Mouse (Mus musculus) cerebellum, postnatal 25 days (tissue): Measurements from ENCODE around the gene B3gnt6.
"Not testable (repeated sequence)": the region's sequence is repeated elsewhere in the genome, so short reads cannot be mapped to it uniquely, and the experiment has no call there.

Experiments used
- DNase-seq, 2 experiments: peaks; one replicate each; pipeline ENCODE4 v3.0.0; 2021; ENCODE audit warnings: mixed read lengths in 2 of 2

Gene B3gnt6

DNA sequence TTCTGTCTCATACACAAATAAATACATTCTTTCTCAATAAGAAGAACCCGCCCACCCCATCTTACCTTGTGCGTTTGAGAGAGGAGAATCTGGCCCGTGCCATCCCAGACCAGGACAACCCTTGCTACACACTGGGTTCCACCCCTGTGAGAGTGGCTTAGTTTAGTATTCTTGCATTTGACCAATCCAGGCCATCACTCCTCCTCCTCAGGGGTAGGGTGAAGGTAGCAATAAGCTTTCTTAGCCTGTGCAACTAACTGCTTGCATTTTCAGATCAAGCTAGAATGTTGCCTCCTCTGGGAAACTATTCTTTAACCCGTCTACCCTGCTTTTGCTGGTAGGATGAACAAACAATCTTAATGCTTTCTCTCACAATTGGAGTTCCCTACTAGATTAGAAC lies at the start of gene B3gnt6:
TSS of gene B3gnt6 (minus strand) at position 101 of the 400 bp plus-strand sequence.
- no peak for DNase-seq

- peak; percentile 94 to 97 for DNase-seq
These were observed 37.5 kb upstream of the B3gnt6 start for GRCm38 (mm10) chr7:98236686-98237359.

GRCm38 (mm10) chr7:98223796-98224195 lies 24.5 kb upstream of the B3gnt6 start:
- DNase-seq, result no peak

- no peak for DNase-seq
These were observed 17.4 kb upstream of the B3gnt6 start for GRCm38 (mm10) chr7:98216713-98217112.

DNA sequence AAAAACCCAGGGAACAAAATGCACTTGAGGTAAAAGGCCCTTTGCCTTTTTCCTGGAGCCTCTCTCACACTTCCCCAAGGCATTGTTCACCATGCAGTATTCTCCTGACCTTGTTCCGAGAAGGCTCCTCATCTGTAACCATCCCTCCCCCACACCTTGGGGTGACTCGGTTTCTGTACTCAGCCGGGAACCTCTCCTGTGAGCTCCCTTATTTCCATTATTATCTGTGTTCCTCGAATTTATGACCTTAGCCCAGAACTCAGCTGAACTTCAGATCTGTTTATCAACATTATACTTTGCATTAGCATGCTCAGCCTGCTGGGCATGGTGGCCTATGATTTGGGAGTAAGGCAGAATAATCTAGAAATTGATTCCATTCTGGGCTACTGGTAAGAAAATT lies 3.7 kb upstream of the B3gnt6 start:
- DNase-seq, result no peak

DNA sequence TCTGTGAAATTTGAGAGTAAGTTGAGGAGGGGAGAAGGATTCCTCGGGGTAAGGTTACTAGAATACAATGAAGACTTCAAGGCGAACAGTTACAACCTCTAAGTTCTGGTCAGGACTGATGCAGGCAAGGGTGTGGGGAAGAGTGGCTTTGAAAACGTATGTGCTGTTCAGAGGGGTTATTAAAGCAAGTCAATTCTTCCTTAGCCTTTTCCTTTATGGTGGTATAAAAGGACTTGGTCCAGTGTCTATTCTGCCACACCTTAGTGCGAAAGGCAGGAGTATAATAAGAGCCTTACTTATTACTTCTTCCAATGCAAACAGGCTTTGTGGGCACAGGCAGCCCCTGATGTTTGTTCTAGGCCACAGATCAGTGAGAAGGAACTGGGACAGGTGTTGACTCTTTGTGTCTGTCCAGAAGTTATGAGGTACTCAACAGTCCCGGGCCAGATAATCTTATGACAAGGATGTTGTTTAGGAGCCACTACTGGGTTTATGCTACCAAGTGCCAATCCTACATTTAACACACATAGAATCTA lies 2.3 kb upstream of the B3gnt6 start:
- no peak for DNase-seq

DNA sequence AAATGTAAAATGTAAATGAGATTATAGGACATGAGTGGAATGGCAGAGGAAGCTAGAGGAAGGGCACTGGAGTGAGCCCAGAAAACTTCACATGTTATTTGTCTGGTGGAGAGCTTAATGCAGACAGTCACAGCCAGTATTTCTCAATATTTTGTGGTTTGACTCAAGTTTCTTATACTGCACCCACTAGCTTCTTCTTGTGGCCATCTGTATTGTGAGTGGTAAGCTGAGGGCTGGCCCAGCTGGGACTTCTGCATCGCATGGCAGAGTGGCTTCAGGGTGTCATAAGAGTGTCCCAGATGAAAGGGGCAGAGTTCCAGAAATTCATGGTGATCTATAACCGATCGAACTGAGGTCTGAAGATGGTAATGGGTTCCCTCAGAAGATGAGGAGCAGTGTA lies 1.1 kb upstream of the B3gnt6 start:
- DNase-seq, result no peak

- no peak for DNase-seq
These were observed 4.0 kb downstream of the B3gnt6 start for GRCm38 (mm10) chr7:98195151-98195801.

DNA sequence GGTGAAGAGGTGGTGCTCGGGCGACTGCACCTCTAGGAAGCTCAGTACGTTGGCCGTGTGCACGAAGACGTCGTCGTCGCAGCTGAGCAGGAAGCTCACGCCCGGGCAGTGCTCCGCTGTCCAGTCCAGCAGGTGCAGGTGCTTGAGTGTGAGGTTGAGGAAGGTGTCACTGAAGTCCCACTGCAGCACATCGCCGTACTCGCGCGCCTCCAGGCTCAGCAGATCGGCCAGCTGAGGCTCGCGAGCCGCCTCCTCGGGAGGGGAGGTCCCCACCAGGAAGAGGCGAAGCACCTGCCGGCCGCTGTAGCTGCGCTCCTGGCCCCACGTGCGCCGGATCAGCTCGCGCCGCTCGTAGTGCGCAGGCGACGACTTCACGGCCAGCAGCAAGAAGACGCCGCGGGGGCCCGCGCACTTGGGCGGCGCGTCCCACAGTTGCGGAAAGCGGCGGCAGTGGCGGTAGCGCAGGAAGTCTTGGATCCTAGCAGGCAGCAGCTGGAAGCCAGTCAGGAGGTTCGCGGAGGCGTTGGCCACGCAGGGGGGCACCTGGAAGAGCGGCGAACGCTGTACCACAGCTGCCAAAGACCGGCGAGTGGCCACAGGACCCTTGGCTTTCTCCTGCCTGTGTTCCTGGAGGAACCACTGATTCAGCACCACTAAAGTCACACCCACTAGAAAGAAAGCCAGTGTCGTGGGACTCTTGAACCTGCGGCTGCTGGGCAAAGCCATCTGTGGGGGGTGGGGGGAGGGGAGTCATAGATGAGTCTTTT lies 5.1 kb downstream of the B3gnt6 start:
- DNase-seq, result peak in 1 of 2 experiments; percentile 38

DNA sequence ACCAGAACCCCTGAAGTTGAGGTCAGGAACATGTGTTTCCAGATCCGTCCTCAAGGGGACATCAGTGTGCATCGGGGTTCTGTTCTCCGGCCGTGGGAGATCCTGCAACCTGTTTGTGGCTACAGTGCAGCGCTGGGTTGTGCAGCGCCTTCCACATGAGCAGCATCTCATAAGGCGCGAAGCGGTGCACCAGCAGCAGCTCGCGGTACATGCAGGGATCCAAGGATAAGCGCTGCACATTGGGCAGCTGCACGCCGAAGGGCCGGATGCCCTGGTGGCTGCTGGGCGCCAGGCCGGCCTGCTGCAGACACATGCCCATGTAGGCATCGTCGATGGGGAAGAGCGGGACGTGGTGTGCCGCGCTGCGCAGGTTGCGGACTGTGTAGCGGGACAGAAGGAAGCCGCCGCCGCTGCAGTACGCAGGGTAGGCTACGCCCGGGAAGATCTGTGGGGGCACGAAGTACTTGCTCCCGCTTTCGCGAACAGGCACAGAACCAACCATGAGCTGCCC lies 5.7 kb downstream of the B3gnt6 start:
- peak; percentile 52 to 58 for DNase-seq

DNA sequence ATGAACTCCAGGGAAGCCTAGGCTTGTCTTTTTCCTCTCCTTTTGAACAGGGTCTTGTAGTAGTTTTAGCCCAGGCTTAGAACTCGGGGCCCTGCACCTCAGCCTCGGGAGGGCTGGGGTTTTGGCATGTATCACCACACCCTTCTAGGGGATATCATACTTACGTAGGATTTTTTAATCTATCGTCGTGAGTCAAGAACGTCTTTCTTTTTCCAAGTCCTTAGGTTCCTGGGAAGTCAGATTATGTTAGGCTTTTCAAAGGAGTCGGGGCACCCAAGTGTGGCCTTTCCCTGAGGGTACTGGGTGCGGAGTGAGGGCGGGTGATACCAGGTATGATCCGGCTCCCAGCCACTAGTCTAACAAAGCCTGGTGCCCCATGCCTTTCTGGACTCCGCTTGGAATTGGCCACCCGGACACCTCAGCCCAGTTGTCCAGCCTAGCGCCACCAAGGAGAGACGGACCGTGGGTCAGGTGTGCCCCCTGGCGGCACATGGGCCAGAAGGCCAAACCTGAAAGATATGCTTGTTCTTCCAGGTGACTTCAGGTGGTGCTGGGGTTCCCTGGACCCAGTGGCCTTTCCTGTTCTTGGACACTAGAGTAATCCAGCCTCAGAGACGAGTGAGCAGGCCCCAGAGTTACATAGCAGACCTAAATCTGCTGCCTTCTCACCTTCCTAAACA lies 7.6 kb downstream of the B3gnt6 start:
- peak in 1 of 2 experiments; percentile 48 for DNase-seq

DNA sequence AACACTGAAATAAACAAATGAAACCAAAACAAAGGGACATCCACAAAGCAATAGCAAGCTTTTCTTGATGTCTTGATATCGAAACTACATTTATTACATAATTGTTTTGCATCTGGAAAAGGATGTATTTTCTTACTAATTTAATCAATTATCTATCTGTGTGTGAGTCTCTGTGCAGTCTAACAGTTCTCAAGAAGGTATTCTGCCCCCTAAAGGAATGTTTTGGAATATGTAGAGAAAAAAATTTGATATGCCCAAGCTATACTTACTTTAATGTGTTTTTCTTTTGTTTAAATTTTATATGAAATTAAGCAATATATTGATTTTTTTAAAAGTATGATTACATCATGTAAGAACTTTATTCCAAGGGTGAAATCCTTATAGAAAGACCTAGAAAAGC lies 8.7 kb downstream of the B3gnt6 start:
- DNase-seq, result no peak

GRCm38 (mm10) chr7:98189745-98190144 lies 9.5 kb downstream of the B3gnt6 start:
- no peak for DNase-seq

GRCm38 (mm10) chr7:98188680-98189079 lies 10.6 kb downstream of the B3gnt6 start:
- no peak for DNase-seq

DNA sequence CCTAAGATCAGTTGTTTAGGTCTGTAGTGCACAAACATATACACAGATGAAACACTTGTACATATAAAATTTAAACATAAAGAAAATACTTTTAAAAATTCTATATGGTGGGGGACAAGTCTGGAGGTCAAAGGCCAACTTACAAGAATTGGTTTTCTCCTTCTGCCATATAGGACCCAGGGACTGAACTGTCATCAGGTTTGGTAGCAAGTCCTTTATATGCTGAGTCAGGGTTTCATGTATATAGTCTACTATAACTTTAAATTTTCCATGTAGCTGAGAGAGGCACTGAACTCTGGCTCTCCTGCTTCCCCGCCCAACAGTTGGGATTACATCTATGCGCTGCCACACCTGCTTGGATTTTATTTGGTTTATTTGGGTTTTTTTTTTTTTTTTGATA lies 11.0 kb downstream of the B3gnt6 start:
- no peak for DNase-seq

- not testable (repeated sequence) for DNase-seq
These were observed 11.9 kb downstream of the B3gnt6 start for GRCm38 (mm10) chr7:98187332-98187731.

- no peak for DNase-seq
These were observed 12.6 kb downstream of the B3gnt6 start for GRCm38 (mm10) chr7:98186637-98187036.

DNA sequence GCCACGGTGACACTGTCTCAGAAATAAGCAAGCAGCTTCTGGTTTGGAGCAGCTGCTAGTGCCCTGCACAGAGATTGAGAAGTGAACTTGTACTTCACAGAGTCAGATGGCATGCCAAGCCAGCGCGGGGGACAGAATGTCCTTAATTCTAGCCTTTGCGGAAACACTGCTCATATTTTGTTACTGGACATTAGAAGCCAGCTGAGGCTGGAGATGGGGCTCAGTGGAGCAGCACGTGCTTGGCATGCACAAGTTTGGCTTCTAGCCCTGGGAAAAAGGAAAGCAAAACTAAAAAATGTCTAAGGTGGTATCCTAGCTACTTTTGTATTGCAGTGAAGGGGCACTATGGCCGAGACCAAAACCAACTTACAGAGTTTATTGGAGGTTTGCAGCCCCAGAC lies 14.0 kb downstream of the B3gnt6 start:
- no peak for DNase-seq

DNA sequence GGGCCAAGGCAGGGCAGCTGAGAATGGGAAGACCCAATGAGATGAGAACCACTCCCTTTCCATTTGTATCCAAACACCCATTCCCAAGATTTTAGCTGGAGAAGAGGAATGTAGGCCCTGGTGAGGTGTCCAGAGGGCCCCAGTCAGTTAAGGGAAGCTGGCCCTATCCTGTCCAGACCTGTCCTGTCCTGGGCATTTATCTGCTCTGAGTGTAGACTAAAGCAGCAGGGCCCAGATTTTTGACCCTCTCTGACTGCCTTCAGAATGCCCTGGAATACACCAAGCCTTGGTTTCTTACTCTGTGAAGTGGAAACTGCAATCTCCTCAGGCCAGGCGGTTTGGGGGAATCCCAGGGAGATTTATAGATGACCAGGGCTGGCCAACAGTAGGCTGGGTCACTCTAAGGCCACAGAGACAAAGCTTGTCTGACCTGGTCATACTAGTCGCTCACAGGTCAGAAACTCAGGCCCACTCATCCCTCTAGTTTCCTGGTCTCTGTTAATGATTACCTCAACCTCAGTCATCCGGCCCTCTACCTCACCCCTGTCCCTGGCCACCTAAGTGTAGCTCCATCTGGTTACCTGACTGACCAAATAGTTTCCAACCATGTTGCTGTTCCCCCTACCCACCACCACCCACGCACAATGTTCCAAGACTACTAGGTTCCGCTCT lies 20.6 kb downstream of the B3gnt6 start:
- peak in 1 of 2 experiments; percentile 6 for DNase-seq

DNA sequence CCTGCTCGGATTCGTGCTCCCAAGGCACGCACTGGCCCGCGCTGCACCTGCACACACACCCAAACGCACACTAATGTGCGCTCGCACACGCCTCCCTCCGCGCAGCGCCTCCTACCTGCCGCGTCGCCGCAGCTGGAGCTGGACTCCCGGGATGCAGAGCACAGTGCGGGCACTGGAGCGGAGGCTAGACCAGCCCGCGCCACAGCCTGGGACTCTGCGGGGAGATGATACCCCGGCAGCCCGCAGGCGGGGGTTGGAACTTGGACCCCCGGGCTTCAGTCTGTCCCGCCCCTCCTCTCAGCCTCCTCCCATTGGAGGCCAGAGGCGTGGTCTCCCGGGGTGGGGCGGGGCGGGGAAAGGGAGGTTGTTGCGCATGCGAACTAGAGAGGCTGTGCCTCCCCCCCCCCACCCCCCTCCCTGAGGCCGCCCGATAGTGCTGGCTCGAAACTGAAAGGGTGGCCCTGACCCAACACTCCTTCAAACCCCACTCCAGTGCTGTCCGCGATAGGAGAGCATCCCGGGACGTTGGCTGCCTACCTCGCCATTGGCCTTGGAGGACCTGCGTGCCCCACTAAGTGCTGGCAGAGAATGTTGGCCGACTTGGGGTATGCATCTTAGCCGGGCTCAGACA lies 21.2 kb downstream of the B3gnt6 start, which contains the start of gene Capn5:
TSS of gene Capn5 (minus strand) at position 346 of the 631 bp plus-strand sequence.
- peak; percentile 70 to 79 for DNase-seq

DNA sequence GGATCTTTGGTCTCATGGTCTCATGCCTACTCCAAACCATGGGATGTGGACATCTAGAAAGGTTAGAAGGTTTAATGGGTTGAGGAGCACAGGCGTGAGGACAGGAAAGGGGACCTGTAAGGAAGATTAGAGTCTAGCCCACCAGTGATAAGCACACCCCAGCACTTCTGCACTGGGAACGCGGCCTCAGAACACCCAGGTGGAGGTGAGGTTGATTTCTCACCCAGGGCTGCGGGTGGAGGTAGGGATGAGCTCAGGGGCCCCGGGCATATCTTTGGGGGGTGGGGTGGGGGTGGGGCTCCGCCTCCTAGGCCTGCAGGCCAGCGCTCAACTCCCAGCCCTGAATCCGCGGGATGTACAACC lies 21.7 kb downstream of the B3gnt6 start:
- no peak for DNase-seq

GRCm38 (mm10) chr7:98177071-98177485 lies 22.2 kb downstream of the B3gnt6 start:
- peak; percentile 8 to 10 for DNase-seq
